Mouse (Mus musculus) bone marrow, adult 2 months (tissue): ENCODE results near the gene Pid1.

Experiments used
- CTCF ChIP-seq: fragments of 200-500 bp; IDR thresholded peaks from 2 replicates; pipeline ENCODE4 v1.5.1; 2011; ENCODE audit warnings: low read length, control low read depth; ENCODE audit not compliant: control insufficient read depth, insufficient read depth
- POLR2A ChIP-seq: fragments of 200-500 bp; IDR thresholded peaks from 2 replicates; pipeline ENCODE4 v1.6.1; 2011; ENCODE audit warnings: low read depth, mild to moderate bottlenecking, control low read depth, low read length, borderline replicate concordance; ENCODE audit not compliant: control insufficient read depth

DNA sequence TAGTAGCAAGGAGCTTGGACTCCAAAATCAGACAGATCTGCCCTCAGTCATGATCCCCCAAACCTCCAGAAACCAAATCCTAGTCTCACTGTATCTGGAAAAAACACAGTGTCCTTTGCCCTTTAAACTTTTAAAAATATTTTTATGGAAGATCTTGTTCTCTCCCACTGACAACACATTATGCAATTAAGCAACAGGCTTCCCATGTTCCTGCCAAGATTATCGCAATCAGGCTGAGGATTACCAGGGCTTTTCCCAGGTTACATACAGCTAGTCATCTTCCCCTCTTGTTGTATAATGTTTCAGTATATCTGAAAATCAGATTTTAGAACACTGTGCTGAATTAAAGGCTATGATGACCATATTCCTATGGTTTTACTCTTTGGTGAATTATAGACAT is 64.3 kb downstream of the Pid1 start:
- TF ChIP-seq CTCF (no peak), POLR2A (no peak)
